Mouse (Mus musculus): ENCODE data around the gene Srrd. TPM values are rescaled to one million over a fixed set of nuclear protein-coding genes. Genes with fewer than 3 reads are reported as not detected.

The Srrd gene
- total and polyA plus RNA-seq, 3 experiments, result 22.3 to 31.7 (median 27.1) TPM

GRCm38 (mm10) chr5:112320936-112321335 lies 21.9 kb downstream of the Srrd start:
- H3K9me3 ChIP-seq (replicated peaks; ENCODE audit: low read length), result peaks cover 4% of the 10 kb centered on the region
- dilution Hi-C loops (cut with MboI; ENCODE audit: extremely low pct_ligation_motif_present, extremely low pct_unique_long_range_greater_than_20kb, low sequenced_read_pairs) (no loop called here), in situ Hi-C loops (cut with MboI; ENCODE audit: low pct_ligation_motif_present, low pct_unique_long_range_greater_than_20kb, low sequenced_read_pairs) (loop anchor here (10.0 kb wide), 1 partner anchor 46 kb away; the partner anchor contains the start of gene Tpst2)
- H3K36me3 ChIP-seq (replicated peaks in 1 of 2; ENCODE audit: control insufficient read depth in 1 of 2, insufficient read depth in 1 of 2, low read length in 1 of 2), result peaks cover 0 to 6% of the 10 kb centered on the region in 2 experiments
- DNase-seq (ENCODE audit: extremely low read depth), result no peak
- no peak overlapping the region for H3K4me3 ChIP-seq (replicated peaks in 1 of 3; ENCODE audit: low read depth in 2 of 3, low read length in 2 of 3, poor library complexity in 1 of 3)
- TF ChIP-seq POLR2AphosphoS2 (IDR thresholded peaks at IDR 0.05; ENCODE audit: low read depth, low read length) (no peak), MAFK (IDR thresholded peaks at IDR 0.05; ENCODE audit: insufficient replicate concordance, low read length) (no peak), JUN (IDR thresholded peaks at IDR 0.05; ENCODE audit: insufficient read depth, low read depth, low read length) (no peak), PAX5 (IDR thresholded peaks at IDR 0.05; ENCODE audit: low read length) (no peak), USF2 (conservative IDR thresholded peaks at IDR 0.05; ENCODE audit: low read depth, low read length) (no peak), HCFC1 (IDR thresholded peaks at IDR 0.05; ENCODE audit: low read depth, low read length) (no peak), CHD1 (IDR thresholded peaks at IDR 0.05; ENCODE audit: low read depth, low read length) (no peak), MAX (IDR thresholded peaks at IDR 0.05; ENCODE audit: low read length) (no peak), ELF1 (IDR thresholded peaks at IDR 0.05; ENCODE audit: low read depth, low read length) (no peak), CHD2 (IDR thresholded peaks at IDR 0.05; ENCODE audit: low read length) (no peak), IRF4 (IDR thresholded peaks at IDR 0.05; ENCODE audit: low read depth, low read length) (no peak)
- no peak overlapping the region for H3K9ac ChIP-seq (ENCODE audit: insufficient read depth, low read depth)
- H3K27ac ChIP-seq (ENCODE audit: insufficient read depth, low read depth), result no peak overlapping the region
- no peak overlapping the region for H3K4me2 ChIP-seq (ENCODE audit: insufficient read depth, low read depth, poor library complexity, severe bottlenecking)
- peaks cover 26% of the 10 kb centered on the region for H3K27me3 ChIP-seq (replicated peaks)
- H3K79me2 ChIP-seq (replicated peaks; ENCODE audit: control insufficient read depth, extremely low read depth, insufficient read depth, poor library complexity, severe bottlenecking), result no peaks in the 10 kb centered on the region
- peaks cover 3 to 17% of the 10 kb centered on the region in 2 experiments; a peak in 2 of 4 replicates for H3K4me1 ChIP-seq (ENCODE audit: control insufficient read depth in 1 of 2, insufficient read depth in 2 of 2)

GRCm38 (mm10) chr5:112320379-112320778 lies 22.5 kb downstream of the Srrd start:
- no peak overlapping the region for H3K4me2 ChIP-seq (ENCODE audit: insufficient read depth, low read depth, poor library complexity, severe bottlenecking)
- H3K36me3 ChIP-seq (replicated peaks in 1 of 2; ENCODE audit: control insufficient read depth in 1 of 2, insufficient read depth in 1 of 2, low read length in 1 of 2), result peaks cover 0 to 11% of the 10 kb centered on the region in 2 experiments
- dilution Hi-C loops (cut with MboI; ENCODE audit: extremely low pct_ligation_motif_present, extremely low pct_unique_long_range_greater_than_20kb, low sequenced_read_pairs) (no loop called here), in situ Hi-C loops (cut with MboI; ENCODE audit: low pct_ligation_motif_present, low pct_unique_long_range_greater_than_20kb, low sequenced_read_pairs) (loop anchor here (10.0 kb wide), 1 partner anchor 46 kb away; the partner anchor contains the start of gene Tpst2)
- H3K79me2 ChIP-seq (replicated peaks; ENCODE audit: control insufficient read depth, extremely low read depth, insufficient read depth, poor library complexity, severe bottlenecking), result no peaks in the 10 kb centered on the region
- H3K9ac ChIP-seq (ENCODE audit: insufficient read depth, low read depth), result no peak overlapping the region
- H3K4me3 ChIP-seq (replicated peaks in 1 of 3; ENCODE audit: low read depth in 2 of 3, low read length in 2 of 3, poor library complexity in 1 of 3), result no peak overlapping the region
- DNase-seq (ENCODE audit: extremely low read depth), result no peak
- peaks cover 4% of the 10 kb centered on the region for H3K9me3 ChIP-seq (replicated peaks; ENCODE audit: low read length)
- no peak overlapping the region for H3K27ac ChIP-seq (ENCODE audit: insufficient read depth, low read depth)
- peaks cover 26% of the 10 kb centered on the region for H3K27me3 ChIP-seq (replicated peaks)
- peaks cover 3 to 14% of the 10 kb centered on the region in 2 experiments; a peak in 2 of 4 replicates for H3K4me1 ChIP-seq (ENCODE audit: control insufficient read depth in 1 of 2, insufficient read depth in 2 of 2)
- TF ChIP-seq POLR2AphosphoS2 (IDR thresholded peaks at IDR 0.05; ENCODE audit: low read depth, low read length), result no peak
- TF ChIP-seq CTCF (conservative IDR thresholded peaks at IDR 0.05 in 1 of 2, IDR thresholded peaks at IDR 0.05 in 1 of 2; ENCODE audit: low read depth in 2 of 2, low read length in 2 of 2), result no peak
- TF ChIP-seq POLR2A (IDR thresholded peaks at IDR 0.05; ENCODE audit: low read depth, low read length), result no peak
- no peak for TF ChIP-seq MAX (IDR thresholded peaks at IDR 0.05; ENCODE audit: low read length)
- TF ChIP-seq NELFE (IDR thresholded peaks at IDR 0.05; ENCODE audit: low read depth, low read length), result no peak
- TF ChIP-seq MXI1 (IDR thresholded peaks at IDR 0.05; ENCODE audit: low read depth, low read length), result no peak
- no peak for TF ChIP-seq RAD21 (IDR thresholded peaks at IDR 0.05; ENCODE audit: low read depth, low read length)
- TF ChIP-seq UBTF (IDR thresholded peaks at IDR 0.05; ENCODE audit: low read depth, low read length), result no peak
- TF ChIP-seq NRF1 (IDR thresholded peaks at IDR 0.05; ENCODE audit: low read depth, low read length), result no peak
- no peak for TF ChIP-seq HCFC1 (IDR thresholded peaks at IDR 0.05; ENCODE audit: low read depth, low read length)
- TF ChIP-seq EP300 (IDR thresholded peaks at IDR 0.05; ENCODE audit: low read length), result no peak
- TF ChIP-seq CHD1 (IDR thresholded peaks at IDR 0.05; ENCODE audit: low read depth, low read length), result no peak
- TF ChIP-seq SIN3A (IDR thresholded peaks at IDR 0.05; ENCODE audit: low read length), result no peak
- no peak for TF ChIP-seq E2F4 (IDR thresholded peaks at IDR 0.05; ENCODE audit: insufficient replicate concordance, low read depth, low read length)
